Mouse (Mus musculus): ENCODE results near the gene Tmem213.

The Tmem213 gene

GRCm38 (mm10) chr6:38118341-38118740 lies 9.3 kb downstream of the Tmem213 start:
- DNase-seq = no peak

DNA sequence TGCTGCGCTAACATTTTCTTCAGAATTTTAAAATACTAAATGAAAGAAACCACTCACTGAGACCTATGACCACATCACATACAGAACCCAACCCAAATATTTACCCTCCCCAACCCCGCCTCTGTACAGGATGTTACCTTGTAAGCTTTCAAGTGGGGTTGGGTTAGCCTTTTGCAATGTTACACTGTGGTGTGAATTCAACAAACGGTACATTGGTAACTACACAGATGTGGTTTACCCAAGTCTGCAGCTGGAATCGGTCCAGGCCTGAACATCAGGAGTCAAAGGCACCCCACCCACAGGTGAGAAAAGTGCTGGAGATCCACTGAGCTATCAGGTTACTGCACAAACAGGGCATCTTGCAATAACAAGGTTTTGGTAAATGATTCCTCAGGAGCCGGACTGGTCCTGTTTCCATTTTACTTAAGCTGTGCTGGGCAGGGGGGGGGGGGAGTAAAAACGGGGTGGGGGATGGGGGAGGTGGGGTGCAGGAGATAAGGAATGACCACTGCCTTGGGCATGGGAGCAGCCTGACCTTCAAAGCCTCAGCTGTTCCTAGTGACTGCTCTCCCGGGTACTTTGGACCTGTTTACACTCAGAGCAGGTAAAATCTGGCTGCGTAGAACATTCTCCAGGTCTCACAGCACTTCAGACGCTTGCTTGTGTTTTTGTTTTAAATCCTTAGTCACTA lies 11.8 kb downstream of the Tmem213 start:
- DNase-seq = peak; percentile 59

GRCm38 (mm10) chr6:38121843-38122242 lies 12.8 kb downstream of the Tmem213 start:
- no peak for DNase-seq

- no peak for DNase-seq
Observed at GRCm38 (mm10) chr6:38122791-38123190, 13.7 kb downstream of the Tmem213 start.

DNA sequence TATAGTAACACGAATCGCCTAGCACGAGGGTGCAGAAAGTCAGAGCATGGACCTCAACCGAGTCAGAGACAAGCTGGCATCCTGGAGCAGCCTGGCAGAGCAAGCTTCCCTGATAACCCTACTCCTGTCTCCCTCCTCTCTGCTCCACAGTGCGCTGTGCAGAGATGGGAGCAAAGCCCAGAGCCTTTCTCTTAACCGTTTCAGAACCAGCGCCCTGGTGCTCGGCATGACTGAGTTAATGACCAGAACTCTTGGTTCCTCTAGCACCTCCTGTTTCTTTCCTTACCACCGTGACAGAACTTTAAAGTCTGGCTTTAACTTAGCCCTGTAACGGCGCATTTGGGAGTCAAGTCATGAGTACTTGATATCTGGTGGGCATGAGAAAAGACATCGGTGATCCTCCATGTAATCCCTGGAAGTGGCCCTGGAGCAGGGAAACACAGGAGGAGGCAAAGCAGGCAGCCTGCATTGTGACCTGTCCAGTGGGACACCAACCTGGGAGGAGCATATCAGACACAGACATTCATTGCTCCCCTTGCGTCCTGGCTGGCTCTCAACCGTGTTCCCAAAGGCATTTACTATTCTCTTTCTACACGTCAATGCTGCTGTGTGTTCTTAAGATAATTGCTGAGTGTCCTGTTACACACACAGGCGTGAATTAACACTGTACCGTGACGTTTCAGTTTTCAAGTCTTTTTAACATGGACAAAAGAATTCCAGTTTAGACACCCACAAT lies 14.6 kb downstream of the Tmem213 start:
- DNase-seq = no peak

- DNase-seq = peak; percentile 46
Observed at GRCm38 (mm10) chr6:38124207-38124835, 15.3 kb downstream of the Tmem213 start, which contains the start of gene Atp6v0a4. Atp6v0a4 (minus strand) TSS chr6:38124586.

DNA sequence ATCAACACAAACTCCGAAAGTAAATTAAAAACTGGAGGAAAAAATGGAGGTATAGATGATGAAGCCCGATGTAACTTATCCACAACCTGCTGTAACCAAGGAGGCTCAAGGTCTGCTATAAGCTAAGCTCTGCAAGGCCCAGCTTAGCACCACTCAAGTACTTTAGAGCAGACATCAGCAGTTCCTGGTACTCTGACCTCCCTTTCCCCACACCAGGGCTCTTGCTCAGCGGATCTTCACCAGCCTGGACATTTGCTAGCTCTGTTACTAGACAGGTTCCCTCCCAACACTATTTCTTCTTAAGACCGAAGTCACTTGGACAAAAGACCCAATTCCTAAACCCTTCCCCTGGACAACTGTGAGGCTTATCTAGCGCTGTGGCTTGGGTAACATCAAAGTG lies 15.8 kb downstream of the Tmem213 start:
- no peak for DNase-seq

GRCm38 (mm10) chr6:38125462-38125861 lies 16.4 kb downstream of the Tmem213 start:
- no peak for DNase-seq

- DNase-seq = peak; percentile 60
Observed at GRCm38 (mm10) chr6:38128115-38128514, 19.1 kb downstream of the Tmem213 start.

DNA sequence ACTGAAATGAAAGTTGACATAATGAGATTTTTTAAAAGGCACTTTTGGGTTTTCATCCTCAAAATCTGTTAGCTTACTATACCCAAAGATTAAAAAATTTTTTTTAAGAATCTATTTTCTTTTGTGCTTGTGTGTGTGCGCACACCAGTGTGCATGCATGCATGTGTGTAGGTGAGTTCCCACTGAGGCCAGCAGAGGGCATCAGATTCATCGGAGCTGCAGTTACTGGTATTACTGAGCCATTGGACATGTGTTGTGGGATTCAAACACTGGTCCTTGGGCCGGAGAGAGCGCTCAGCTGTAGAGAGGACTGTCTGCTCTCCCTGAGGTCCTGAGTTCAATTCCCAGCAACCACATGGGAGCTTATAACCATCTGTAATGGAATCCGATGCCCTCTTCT lies 20.8 kb downstream of the Tmem213 start:
- no peak for DNase-seq

DNA sequence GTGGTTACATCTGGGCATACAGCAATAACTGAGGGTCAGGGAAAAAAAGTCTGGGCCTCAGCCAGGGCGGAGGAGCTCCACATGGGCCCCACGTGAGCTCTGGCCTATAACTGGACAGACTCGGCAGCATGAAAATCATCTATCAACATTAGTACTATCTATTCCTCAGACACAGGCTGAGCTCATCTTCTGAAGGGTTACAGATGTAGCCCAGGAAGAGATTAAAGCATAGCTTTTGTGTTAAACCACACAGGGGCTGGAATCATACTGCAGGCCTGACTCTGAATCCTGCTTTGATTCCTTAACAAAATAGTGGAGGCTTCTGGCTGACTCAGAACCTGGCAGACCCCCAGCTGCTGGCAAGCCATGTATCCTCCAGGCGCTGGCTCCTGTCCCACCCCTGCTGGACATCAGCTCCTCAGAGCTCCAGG lies 22.8 kb downstream of the Tmem213 start:
- DNase-seq = peak; percentile 77

GRCm38 (mm10) chr6:38134806-38135559 lies 25.9 kb downstream of the Tmem213 start:
- no peak for DNase-seq

- no peak for DNase-seq
Observed at GRCm38 (mm10) chr6:38139086-38139485, 30.0 kb downstream of the Tmem213 start.

DNA sequence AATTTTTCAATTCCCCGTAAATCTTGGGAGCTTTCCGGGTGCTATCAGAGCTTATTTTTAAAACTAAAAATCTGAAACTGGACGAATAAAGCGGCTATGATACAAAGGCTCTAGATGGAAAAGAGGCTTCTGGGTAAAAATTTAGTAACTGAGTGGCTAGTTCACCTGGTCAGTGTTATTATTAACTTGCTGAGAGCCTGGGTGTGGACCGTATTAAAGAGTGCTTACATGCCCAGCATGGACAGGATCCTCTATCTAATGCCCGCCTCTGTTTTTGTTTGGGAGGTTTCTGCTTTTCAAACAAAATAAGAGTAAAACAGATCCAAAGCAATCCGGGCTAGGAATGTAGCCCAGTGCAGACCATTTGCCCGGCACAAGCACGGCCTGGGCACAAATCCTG lies 31.3 kb downstream of the Tmem213 start:
- DNase-seq = no peak

DNA sequence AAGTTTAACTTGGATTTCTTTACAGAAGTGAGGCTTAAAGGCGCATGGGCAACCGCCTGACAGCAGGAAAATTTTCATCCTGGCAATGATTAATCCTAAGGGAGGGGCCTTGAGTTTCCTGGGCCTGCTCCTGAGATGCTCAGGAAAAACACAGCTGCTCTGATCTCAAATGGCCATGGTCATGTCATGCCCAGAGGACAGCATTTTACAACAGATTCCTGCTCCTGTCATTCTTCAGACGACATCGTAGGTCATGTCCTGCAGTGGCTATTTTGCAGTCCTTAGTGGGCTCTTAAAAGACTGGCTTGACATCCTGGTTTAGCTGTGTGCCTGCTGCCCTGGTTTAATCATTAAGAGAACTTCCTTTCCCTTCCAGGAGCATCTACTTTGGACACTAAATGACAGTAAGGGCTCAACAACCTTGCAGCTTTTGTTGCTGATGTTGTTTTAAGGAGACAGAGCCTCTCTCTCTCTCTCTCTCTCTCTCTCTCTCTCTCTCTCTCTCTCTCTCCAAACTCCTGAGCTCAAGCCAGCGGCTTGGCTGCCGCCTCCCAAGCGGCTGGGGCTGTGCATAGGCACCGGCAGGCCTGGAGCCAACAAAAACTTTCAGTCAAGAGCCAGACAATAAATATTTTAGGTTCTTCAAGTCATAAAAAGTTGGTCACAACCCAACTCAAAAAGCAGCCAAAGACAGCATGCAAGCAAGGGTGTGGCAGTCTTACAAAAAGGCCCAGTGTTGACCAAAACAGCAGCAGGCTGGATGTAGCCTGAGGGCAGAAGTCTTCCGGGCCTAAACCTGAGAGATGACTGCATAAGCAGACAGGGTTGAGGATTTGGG lies 35.3 kb downstream of the Tmem213 start:
- peak; percentile 85 for DNase-seq

DNA sequence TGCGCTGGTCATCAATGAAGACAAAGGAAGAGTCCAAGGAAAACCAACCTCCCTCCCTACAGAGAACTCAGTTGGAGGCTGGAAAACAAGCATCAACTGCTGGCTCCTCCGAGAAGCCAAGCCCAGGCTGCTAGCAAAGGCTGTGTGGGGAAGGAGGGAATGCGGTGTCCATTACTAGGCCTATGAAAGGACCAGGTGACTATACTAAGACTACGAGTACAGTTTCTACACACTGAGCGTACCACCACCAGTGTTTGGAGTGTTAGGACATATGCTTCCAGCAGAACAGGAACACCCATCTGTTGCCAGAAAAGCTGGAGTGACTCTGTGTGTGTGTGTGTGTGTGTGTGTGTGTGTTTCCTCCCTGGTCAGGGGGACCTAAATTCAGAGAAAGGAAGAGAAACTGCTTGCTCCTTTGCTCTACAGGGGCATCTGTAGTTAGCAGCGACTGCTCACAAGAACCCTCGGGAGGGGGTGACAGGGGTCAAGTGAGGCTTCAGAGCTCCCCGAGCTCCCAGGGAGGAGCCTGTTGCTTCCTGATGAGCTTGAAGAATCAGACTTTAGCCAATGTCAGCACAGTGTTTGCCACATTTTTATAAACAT lies 36.5 kb downstream of the Tmem213 start:
- peak; percentile 68 for DNase-seq

- no peak for DNase-seq
Observed at GRCm38 (mm10) chr6:38147301-38147700, 38.2 kb downstream of the Tmem213 start.

DNA sequence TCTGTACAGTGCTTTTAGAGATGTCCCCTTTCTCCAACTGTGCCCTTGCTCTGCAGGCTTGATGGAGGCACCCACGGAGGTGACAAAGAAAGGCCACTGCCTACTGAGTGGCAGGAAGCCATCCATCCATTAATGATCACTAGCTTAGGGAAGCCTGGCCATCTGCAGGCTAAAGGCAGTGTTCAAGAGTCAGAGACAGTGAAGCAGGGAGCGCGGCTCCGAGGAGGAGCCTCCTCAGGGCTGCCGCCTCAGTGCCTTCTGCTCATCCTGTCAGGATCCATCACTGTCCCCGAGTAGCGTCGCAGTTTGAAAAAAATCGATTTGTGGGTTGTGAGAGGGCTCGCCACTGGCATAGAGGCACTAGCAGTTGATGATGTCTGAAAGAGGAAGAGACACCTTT lies 39.6 kb downstream of the Tmem213 start:
- no peak for DNase-seq

DNA sequence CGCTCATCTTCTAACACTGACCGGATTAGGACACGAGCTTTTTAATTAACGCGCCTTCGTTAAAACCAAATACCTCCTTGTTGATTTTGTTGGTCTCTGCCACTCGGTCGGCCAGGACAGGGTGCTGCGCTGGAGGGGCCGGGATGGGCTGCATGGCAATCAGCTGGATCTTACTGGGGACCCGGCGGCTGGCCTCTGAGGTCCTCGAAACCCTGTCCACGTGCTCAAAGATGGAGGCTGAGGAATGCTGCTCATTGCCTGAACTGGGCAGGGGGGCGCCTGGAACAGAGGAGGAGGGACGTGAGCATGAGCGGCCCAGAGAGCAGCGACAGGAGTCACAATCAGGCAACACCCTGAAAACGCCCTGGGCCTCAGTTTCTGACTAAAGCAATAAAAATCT lies 40.4 kb downstream of the Tmem213 start:
- no peak for DNase-seq

- DNase-seq = no peak
Observed at GRCm38 (mm10) chr6:38152305-38152704, 43.2 kb downstream of the Tmem213 start.

DNA sequence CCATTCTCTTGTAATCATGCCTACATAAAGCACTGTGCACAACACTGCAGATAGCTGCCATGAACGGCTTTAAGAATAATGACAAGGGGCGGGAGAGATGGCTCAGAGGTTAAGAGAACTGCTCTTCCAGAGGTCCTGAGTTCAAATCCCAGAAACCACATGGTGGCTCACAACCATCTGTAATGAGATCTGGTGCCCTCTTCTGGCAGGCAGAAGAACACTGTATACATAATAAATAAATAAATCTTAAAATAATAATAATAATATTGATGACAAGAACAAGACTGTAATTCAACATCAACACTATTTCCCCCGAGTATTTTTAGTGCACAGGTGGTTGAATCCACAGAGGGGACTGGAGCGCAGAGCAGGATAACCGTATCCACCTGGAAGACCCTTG lies 47.1 kb downstream of the Tmem213 start:
- no peak for DNase-seq

GRCm38 (mm10) chr6:38157925-38158324 lies 48.9 kb downstream of the Tmem213 start:
- DNase-seq = no peak
